Mouse (Mus musculus): Measurements from ENCODE around the gene Prep. TPM values are rescaled to one million over a fixed set of nuclear protein-coding genes. Genes with fewer than 3 reads are reported as not detected.

Gene Prep
- polyA plus RNA-seq, 1 experiment from 2014 or later, result 26.9 TPM

DNA sequence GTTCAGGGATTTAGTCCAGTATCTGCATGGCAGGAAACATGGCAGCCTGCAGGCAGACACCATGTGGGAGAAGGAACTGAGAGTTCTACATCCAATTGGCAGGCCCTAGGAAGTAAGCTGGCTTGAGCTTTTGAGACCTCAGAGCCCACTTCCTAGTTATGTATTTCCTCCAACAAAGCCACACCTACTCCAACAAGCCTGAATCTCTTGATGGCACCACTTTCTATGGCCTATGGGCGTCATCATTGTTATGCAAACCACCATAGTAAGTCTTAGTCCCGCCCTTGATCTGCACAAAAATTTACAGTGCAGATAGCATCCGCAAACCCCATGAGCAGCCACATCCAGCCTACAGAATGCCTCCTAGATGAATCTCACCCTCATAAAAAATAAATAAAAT is 54.6 kb downstream of the Prep start:
- Histone ChIP-seq H3K36me3 (ENCODE audit: control insufficient read depth, insufficient read depth, low read length) (peaks cover 7% of the 10 kb centered on the region; the same call in 1 of the 2 replicates), H3K4me1 (ENCODE audit: control insufficient read depth, insufficient read depth, low read depth, low read length) (no peaks in the 10 kb centered on the region), H3K27me3 (replicated peaks; ENCODE audit: control insufficient read depth, insufficient read depth, low read length) (no peaks in the 10 kb centered on the region), H3K9me3 (ENCODE audit: control insufficient read depth, low read length) (no peaks in the 10 kb centered on the region), H3K9ac (ENCODE audit: low read depth, low read length) (no peak overlapping the region), H3K4me3 (ENCODE audit: low read length) (no peak overlapping the region), H3K27ac (ENCODE audit: low read depth, low read length) (no peak overlapping the region), H3K4me2 (ENCODE audit: low read length) (no peak overlapping the region)
- ATAC-seq, result no peak
- 95% methylated on average over 3 of the region's 3 CpGs for WGBS

DNA sequence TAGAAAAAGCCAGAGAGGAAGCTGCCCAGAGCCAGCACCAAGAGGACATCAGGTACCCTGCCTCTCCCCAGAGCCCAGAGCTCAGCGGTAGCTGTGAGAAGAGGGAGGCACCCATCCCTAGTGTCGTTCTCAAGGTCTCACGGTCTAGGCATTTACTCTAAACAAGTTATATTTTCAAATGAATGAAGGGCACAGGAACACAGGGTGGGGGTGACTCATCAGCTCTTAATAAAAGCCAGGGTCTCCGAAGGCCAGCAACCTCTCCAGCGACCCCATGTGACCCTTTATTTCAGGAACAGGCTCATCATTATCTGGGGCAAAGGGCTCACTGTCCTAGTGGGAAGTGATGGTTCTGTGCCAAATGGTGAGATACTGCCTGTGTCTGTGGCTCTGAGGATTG is 55.5 kb downstream of the Prep start:
- WGBS, result 60% methylated on average over 5 of the region's 5 CpGs
- no peaks in the 10 kb centered on the region for H3K9me3 ChIP-seq (ENCODE audit: control insufficient read depth, low read length)
- H3K9ac ChIP-seq (ENCODE audit: low read depth, low read length), result no peak overlapping the region
- peaks cover 5% of the 10 kb centered on the region; the same call in 1 of the 2 replicates for H3K36me3 ChIP-seq (ENCODE audit: control insufficient read depth, insufficient read depth, low read length)
- no peak overlapping the region for H3K27ac ChIP-seq (ENCODE audit: low read depth, low read length)
- H3K4me3 ChIP-seq (ENCODE audit: low read length), result no peak overlapping the region
- no peak for ATAC-seq
- H3K4me1 ChIP-seq (ENCODE audit: control insufficient read depth, insufficient read depth, low read depth, low read length), result no peaks in the 10 kb centered on the region
- no peak overlapping the region for H3K4me2 ChIP-seq (ENCODE audit: low read length)
- no peaks in the 10 kb centered on the region for H3K27me3 ChIP-seq (replicated peaks; ENCODE audit: control insufficient read depth, insufficient read depth, low read length)

DNA sequence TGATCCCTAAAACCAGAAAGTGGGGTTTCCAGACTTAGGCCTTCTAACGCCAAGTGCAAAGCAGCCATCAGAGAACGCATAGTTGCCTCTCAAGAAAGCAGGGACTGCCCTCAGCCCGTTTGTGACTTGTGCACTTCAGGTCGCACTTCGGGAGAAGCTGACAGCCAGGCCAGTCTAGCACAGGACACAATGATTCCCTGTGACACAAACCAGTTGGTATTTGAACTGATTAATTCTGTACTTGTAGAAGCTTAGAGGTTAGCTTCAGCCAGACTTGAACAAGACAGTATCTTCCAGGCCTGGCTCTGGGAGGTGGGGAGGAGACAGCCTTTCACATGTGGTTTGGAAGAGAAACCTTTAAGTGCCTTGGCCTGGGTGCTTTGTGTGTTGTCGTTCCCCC is 56.0 kb downstream of the Prep start:
- Histone ChIP-seq H3K36me3 (ENCODE audit: control insufficient read depth, insufficient read depth, low read length) (peaks cover 5% of the 10 kb centered on the region; the same call in 1 of the 2 replicates), H3K4me3 (ENCODE audit: low read length) (no peak overlapping the region), H3K27ac (ENCODE audit: low read depth, low read length) (no peak overlapping the region), H3K4me1 (ENCODE audit: control insufficient read depth, insufficient read depth, low read depth, low read length) (no peaks in the 10 kb centered on the region), H3K9me3 (ENCODE audit: control insufficient read depth, low read length) (no peaks in the 10 kb centered on the region), H3K9ac (ENCODE audit: low read depth, low read length) (no peak overlapping the region), H3K27me3 (replicated peaks; ENCODE audit: control insufficient read depth, insufficient read depth, low read length) (no peaks in the 10 kb centered on the region), H3K4me2 (ENCODE audit: low read length) (no peak overlapping the region)
- no peak for ATAC-seq
- whole genome bisulfite sequencing, result 87% methylated on average over 6 of the region's 6 CpGs

DNA sequence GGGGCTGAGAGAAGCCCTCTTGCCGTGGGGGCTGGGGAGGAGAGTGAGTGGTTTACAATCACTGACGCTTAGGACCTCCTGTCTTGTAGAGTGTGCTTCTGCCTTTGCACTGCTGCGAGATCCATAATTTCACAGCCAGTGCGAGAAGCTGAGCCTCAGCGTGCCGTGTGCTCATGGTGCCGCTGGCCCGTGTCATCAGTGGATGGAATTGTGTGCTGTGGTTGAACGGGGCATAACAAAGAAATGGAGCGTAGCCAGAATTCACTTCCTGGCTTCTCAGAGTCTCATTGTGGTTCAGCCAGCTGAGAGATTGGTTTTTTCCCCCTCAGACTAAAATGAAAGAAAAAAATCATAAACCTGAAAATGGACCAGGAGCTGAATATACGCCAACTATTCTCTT is 62.1 kb downstream of the Prep start:
- Histone ChIP-seq H3K4me3 (ENCODE audit: low read length) (no peak overlapping the region), H3K27me3 (replicated peaks; ENCODE audit: control insufficient read depth, insufficient read depth, low read length) (no peaks in the 10 kb centered on the region), H3K27ac (ENCODE audit: low read depth, low read length) (peak overlapping the region; percentile 33), H3K36me3 (ENCODE audit: control insufficient read depth, insufficient read depth, low read length) (no peaks in the 10 kb centered on the region), H3K4me1 (ENCODE audit: control insufficient read depth, insufficient read depth, low read depth, low read length) (no peaks in the 10 kb centered on the region), H3K9ac (ENCODE audit: low read depth, low read length) (no peak overlapping the region), H3K9me3 (ENCODE audit: control insufficient read depth, low read length) (no peaks in the 10 kb centered on the region), H3K4me2 (ENCODE audit: low read length) (peak overlapping the region; percentile 13; the same call in 1 of the 2 replicates)
- ATAC-seq, result peak; percentile 66
- WGBS, result 32% methylated on average over 11 of the region's 11 CpGs

DNA sequence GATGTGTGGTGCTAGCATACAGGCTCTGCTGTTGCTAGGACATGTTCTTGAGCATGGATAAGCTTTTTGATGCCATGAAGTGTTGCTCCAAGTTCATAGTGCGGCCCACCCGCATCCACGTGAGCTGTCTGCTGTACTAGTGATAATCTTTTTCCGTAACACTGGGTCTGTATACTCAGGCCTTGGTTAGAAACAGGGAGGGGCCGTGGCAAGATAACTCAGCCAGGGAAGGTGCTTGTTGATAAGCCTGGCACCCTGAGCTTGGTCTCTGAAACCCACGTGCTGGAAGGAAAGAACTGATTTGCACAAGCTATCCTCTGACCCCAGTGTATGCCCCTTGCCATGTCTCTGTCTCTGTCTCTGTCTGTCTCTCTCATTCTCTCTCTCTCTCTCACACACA is 63.0 kb downstream of the Prep start:
- no peak for ATAC-seq
- Histone ChIP-seq H3K27ac (ENCODE audit: low read depth, low read length) (no peak overlapping the region), H3K4me2 (ENCODE audit: low read length) (no peak overlapping the region), H3K4me3 (ENCODE audit: low read length) (no peak overlapping the region), H3K9ac (ENCODE audit: low read depth, low read length) (no peak overlapping the region), H3K27me3 (replicated peaks; ENCODE audit: control insufficient read depth, insufficient read depth, low read length) (no peaks in the 10 kb centered on the region), H3K4me1 (ENCODE audit: control insufficient read depth, insufficient read depth, low read depth, low read length) (no peaks in the 10 kb centered on the region), H3K9me3 (ENCODE audit: control insufficient read depth, low read length) (no peaks in the 10 kb centered on the region), H3K36me3 (ENCODE audit: control insufficient read depth, insufficient read depth, low read length) (no peaks in the 10 kb centered on the region)
- WGBS, result 93% methylated on average over 6 of the region's 6 CpGs

DNA sequence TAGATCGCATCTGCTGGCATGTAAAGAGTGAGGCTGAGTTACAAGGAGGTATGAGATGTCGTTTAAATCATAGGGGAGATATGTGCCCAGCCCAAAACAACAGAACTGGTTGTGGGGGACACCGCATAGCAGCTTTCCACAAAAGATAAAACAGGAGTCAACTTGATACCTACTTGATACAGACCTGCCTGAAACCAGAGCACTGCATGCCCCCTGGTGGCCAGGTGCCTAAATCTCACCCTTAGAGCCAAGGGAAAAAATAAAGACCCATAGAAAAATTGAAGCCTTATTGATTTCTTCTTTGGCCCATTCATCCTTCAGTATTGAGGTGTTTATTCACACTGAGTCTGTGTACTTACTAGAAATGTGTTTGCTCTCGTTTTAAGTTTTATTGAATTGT is 65.4 kb downstream of the Prep start:
- Histone ChIP-seq H3K4me2 (ENCODE audit: low read length) (no peak overlapping the region), H3K9me3 (ENCODE audit: control insufficient read depth, low read length) (no peaks in the 10 kb centered on the region), H3K4me1 (ENCODE audit: control insufficient read depth, insufficient read depth, low read depth, low read length) (no peaks in the 10 kb centered on the region), H3K4me3 (ENCODE audit: low read length) (no peak overlapping the region), H3K9ac (ENCODE audit: low read depth, low read length) (no peak overlapping the region), H3K27me3 (replicated peaks; ENCODE audit: control insufficient read depth, insufficient read depth, low read length) (no peaks in the 10 kb centered on the region), H3K27ac (ENCODE audit: low read depth, low read length) (no peak overlapping the region), H3K36me3 (ENCODE audit: control insufficient read depth, insufficient read depth, low read length) (no peaks in the 10 kb centered on the region)
- ATAC-seq, result no peak
- WGBS, result 78% methylated on average over 4 of the region's 4 CpGs

DNA sequence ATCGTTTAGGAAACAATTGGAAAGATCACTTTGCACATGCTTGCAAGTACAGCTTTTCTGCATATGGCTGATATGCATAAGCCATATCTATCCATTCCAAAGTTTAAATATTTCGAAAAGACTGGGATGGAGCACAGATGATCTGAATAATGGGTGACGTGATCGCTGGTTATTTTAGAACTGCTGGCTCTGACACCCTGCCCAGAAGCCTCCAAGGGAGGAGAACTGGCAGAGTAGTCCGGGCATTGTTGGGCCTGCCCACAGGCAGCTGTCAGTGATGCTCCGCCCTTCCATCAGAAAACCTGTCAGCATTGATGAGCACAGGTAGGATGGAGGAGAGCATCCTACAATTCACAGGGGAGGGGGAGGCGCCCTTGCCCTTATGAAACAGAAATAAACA is 69.8 kb downstream of the Prep start:
- Histone ChIP-seq H3K4me2 (ENCODE audit: low read length) (no peak overlapping the region), H3K9me3 (ENCODE audit: control insufficient read depth, low read length) (no peaks in the 10 kb centered on the region), H3K36me3 (ENCODE audit: control insufficient read depth, insufficient read depth, low read length) (no peaks in the 10 kb centered on the region; the same call in 1 of the 2 replicates), H3K27ac (ENCODE audit: low read depth, low read length) (no peak overlapping the region), H3K4me1 (ENCODE audit: control insufficient read depth, insufficient read depth, low read depth, low read length) (peaks cover 5% of the 10 kb centered on the region), H3K27me3 (replicated peaks; ENCODE audit: control insufficient read depth, insufficient read depth, low read length) (no peaks in the 10 kb centered on the region), H3K9ac (ENCODE audit: low read depth, low read length) (no peak overlapping the region), H3K4me3 (ENCODE audit: low read length) (no peak overlapping the region)
- 89% methylated on average over 7 of the region's 7 CpGs for WGBS
- ATAC-seq, result no peak

DNA sequence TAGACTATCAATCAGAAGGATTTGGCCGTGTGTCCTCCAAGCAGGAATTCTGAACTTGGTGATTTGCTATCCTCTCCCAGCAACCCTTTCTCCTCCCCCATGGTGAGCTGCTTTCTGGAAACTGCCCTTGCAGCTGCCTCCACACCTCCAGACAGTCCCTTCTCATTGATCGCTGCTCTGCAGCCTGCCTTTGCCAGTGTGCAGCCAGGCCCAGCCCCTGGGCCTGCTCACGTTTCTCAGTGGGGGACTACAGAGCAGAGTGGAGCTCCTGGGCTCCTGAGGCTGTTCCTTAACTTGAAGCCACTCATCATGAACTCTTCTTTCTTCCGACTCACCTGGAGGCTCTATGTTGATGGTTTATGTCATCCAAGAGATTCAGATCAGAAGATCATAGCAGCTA is 72.9 kb downstream of the Prep start:
- H3K27me3 ChIP-seq (replicated peaks; ENCODE audit: control insufficient read depth, insufficient read depth, low read length), result no peaks in the 10 kb centered on the region

DNA sequence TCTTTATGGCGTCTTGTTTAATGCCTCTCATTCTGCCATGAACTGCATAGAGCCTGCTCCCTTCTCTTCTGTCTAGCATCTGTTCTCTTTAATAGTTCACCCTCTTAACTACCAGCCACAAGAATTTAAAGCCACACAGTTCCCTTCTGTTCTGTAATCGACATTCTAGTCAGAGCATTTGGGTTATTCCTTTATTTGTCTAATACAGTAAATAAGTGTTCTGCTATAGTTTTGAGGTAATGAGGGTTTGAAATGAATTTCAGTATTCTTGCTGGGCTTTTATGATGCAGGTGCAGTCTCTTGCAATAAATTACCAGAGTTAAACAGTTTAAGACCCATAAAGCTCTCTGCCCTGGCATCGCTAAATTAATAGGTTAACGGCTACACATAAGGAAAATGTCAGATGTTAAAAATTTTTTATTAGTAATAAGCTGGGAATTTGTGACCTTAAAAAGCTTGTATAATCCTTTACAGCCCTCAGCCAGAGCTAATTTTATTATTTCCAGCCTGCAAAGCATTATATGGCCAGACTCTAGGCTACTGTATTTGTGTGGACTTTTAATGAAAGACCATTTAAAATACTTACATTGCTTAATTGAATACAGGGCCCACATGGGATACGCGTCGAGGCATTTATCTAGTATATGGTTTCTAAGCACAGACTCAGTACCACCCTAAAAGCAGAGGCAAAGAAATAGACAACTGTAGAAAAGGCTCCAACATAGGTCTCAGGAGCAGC is 73.6 kb downstream of the Prep start:
- no peak for ATAC-seq
- Histone ChIP-seq H3K4me1 (ENCODE audit: control insufficient read depth, insufficient read depth, low read depth, low read length) (peaks cover 5% of the 10 kb centered on the region), H3K4me3 (ENCODE audit: low read length) (no peak overlapping the region), H3K9ac (ENCODE audit: low read depth, low read length) (no peak overlapping the region), H3K4me2 (ENCODE audit: low read length) (no peak overlapping the region), H3K27ac (ENCODE audit: low read depth, low read length) (no peak overlapping the region), H3K9me3 (ENCODE audit: control insufficient read depth, low read length) (no peaks in the 10 kb centered on the region), H3K36me3 (ENCODE audit: control insufficient read depth, insufficient read depth, low read length) (no peaks in the 10 kb centered on the region; the same call in 1 of the 2 replicates), H3K27me3 (replicated peaks; ENCODE audit: control insufficient read depth, insufficient read depth, low read length) (no peaks in the 10 kb centered on the region)
- 69% methylated on average over 7 of the region's 7 CpGs for WGBS

More for the DNA sequence above, 72.9 kb downstream of the Prep start:
- Histone ChIP-seq H3K9ac (ENCODE audit: low read depth, low read length) (no peak overlapping the region), H3K9me3 (ENCODE audit: control insufficient read depth, low read length) (no peaks in the 10 kb centered on the region), H3K27ac (ENCODE audit: low read depth, low read length) (0 out of 2 replicates have a peak overlapping the region, but pooled peaks have one; percentile 0), H3K4me1 (ENCODE audit: control insufficient read depth, insufficient read depth, low read depth, low read length) (peaks cover 5% of the 10 kb centered on the region), H3K36me3 (ENCODE audit: control insufficient read depth, insufficient read depth, low read length) (no peaks in the 10 kb centered on the region; the same call in 1 of the 2 replicates), H3K4me3 (ENCODE audit: low read length) (no peak overlapping the region), H3K4me2 (ENCODE audit: low read length) (no peak overlapping the region)
- WGBS, result 47% methylated on average over 4 of the region's 4 CpGs
- ATAC-seq, result no peak

Measured in hindbrain, embryonic 16.5 days (tissue).